Mouse (Mus musculus) brown adipose tissue, adult 24 weeks (tissue): ENCODE data around the gene Hist3h2ba. TPM values are rescaled to one million over a fixed set of nuclear protein-coding genes. Genes with fewer than 3 reads are reported as not detected.

Source experiments
- H3K27ac ChIP-seq: fragments of 200-500 bp; replicated peaks from 2 replicates; pipeline ENCODE4 v1.5.1; 2012; ENCODE audit warnings: low read depth, mild to moderate bottlenecking, low read length
- H3K4me1 ChIP-seq: fragments of 200-500 bp; 2 replicates; pipeline ENCODE4 v1.6.1; 2012; ENCODE audit warnings: low read length, mixed read lengths; ENCODE audit not compliant: control insufficient read depth, insufficient read depth, insufficient read length
- H3K4me3 ChIP-seq: fragments of 200-500 bp; 2 replicates; pipeline ENCODE4 v1.5.1; 2012; ENCODE audit warnings: low read depth, mild to moderate bottlenecking, low read length, moderate library complexity; ENCODE audit not compliant: insufficient read depth
- polyA plus RNA-seq: library from polyadenylated mRNA; stranded (reverse); fragments of >200 nt; gene quantifications from 2 replicates; pipeline ENCODE4 v1.2.4, GENCODE M21; 2012; ENCODE audit not compliant: missing spikeins, insufficient read depth, insufficient read length

The Hist3h2ba gene
- polyA plus RNA-seq, 1 experiment: not detected

- no peak overlapping the region for H3K4me3 ChIP-seq
- H3K4me1 ChIP-seq: peaks cover 3% of the 10 kb centered on the region; the same call in 1 of the 2 replicates
Measured at GRCm38 (mm10) chr11:58997541-58997940, 48.8 kb downstream of the Hist3h2ba start.

More at GRCm38 (mm10) chr11:58997541-58997940, 48.8 kb downstream of the Hist3h2ba start:
- no peak overlapping the region for H3K27ac ChIP-seq

Other genes with a start within 250 kb of the Hist3h2ba start
- gene Olfr319, start 249.8 kb upstream of the Hist3h2ba start, polyA plus RNA-seq: not detected in 2 replicates
- not detected in 2 replicates for gene Olfr318, start 224.9 kb upstream of the Hist3h2ba start, polyA plus RNA-seq
- gene Olfr317, start 209.7 kb upstream of the Hist3h2ba start, polyA plus RNA-seq: not detected in 2 replicates
- gene Olfr316, start 196.2 kb upstream of the Hist3h2ba start, polyA plus RNA-seq: not detected in 2 replicates
- not detected in 2 replicates for gene Olfr315, start 175.7 kb upstream of the Hist3h2ba start, polyA plus RNA-seq
- gene Olfr314, start 166.0 kb upstream of the Hist3h2ba start, polyA plus RNA-seq: not detected in 2 replicates
- gene Fam183b, start 147.0 kb upstream of the Hist3h2ba start, polyA plus RNA-seq: not detected in 2 replicates
- not detected in 2 replicates for gene Olfr313, start 133.9 kb upstream of the Hist3h2ba start, polyA plus RNA-seq
- not detected in 2 replicates for gene Olfr312, start 119.7 kb upstream of the Hist3h2ba start, polyA plus RNA-seq
- not detected in 2 replicates for gene Olfr311, start 109.7 kb upstream of the Hist3h2ba start, polyA plus RNA-seq
- gene Gm12258, start 101.8 kb upstream of the Hist3h2ba start, polyA plus RNA-seq: 0.44 and 0.96 TPM in 2 replicates
- 2.5 and 4.8 TPM in 2 replicates for gene 2810021J22Rik, start 81.7 kb upstream of the Hist3h2ba start, polyA plus RNA-seq
- gene Zfp39, start 44.7 kb upstream of the Hist3h2ba start, polyA plus RNA-seq: 1.8 and 2.0 TPM in 2 replicates
- gene Btnl10, start 31.0 kb upstream of the Hist3h2ba start, polyA plus RNA-seq: not detected in 2 replicates
- 76.4 and 79.9 TPM in 2 replicates for gene Rnf187, start 10.0 kb upstream of the Hist3h2ba start, polyA plus RNA-seq
- gene Hist3h2a, start 5.8 kb downstream of the Hist3h2ba start, polyA plus RNA-seq: 8.2 and 12.4 TPM in 2 replicates
- not detected in 2 replicates for gene Trim17, start 5.8 kb downstream of the Hist3h2ba start, polyA plus RNA-seq
- 3.8 and 4.8 TPM in 2 replicates for gene Trim11, start 29.2 kb downstream of the Hist3h2ba start, polyA plus RNA-seq
- 2.4 and 7.2 TPM in 2 replicates for gene Obscn, start 187.5 kb downstream of the Hist3h2ba start, polyA plus RNA-seq
- 9.8 and 10.4 TPM in 2 replicates for gene Iba57, start 214.8 kb downstream of the Hist3h2ba start, polyA plus RNA-seq
- not detected in 2 replicates for gene Gjc2, start 234.3 kb downstream of the Hist3h2ba start, polyA plus RNA-seq
- gene Guk1, start 243.3 kb downstream of the Hist3h2ba start, polyA plus RNA-seq: 89.3 and 122 TPM in 2 replicates